Mouse (Mus musculus): ENCODE results near the gene Arsg.

Arsg gene

GRCm38 (mm10) chr11:109494890-109495770 is 22.0 kb downstream of the Arsg start:
- DNase-seq (ENCODE audit: low spot score in 2 of 2), result no peak

DNA sequence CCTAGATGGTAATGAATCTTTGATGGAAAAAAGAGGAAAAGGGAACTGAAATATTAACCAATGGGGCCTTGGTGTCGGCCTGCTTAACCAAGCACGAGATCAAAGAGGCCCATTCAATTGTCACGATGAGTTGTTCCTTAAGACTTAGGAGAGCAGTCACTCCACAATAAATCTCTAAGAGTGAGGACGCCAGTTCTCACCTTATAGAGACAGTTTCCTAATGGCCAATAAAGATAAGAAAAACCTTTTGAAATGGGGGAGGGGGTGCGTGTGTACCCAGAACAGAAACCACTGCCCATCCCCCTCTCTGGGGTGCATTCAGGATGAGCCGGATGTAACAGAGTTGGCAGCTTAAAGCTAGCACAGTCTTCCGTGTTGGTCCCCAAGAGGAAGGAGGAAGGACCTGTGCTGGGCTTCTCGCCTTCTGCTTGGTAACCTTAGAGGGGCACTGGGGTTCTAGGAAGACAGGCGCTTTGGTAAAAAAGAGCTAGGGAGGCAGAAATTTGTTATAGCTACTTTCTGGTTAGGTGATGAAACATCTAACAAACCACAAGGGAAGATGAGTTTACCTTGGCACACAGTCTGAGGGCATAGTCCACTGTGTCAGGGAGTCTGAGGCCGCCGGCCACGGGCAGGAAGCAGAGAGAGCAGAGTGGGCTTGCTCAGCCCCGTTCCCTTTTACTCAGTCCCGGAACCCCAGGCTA is 22.7 kb downstream of the Arsg start:
- no peak for DNase-seq (ENCODE audit: low spot score in 2 of 2)

DNA sequence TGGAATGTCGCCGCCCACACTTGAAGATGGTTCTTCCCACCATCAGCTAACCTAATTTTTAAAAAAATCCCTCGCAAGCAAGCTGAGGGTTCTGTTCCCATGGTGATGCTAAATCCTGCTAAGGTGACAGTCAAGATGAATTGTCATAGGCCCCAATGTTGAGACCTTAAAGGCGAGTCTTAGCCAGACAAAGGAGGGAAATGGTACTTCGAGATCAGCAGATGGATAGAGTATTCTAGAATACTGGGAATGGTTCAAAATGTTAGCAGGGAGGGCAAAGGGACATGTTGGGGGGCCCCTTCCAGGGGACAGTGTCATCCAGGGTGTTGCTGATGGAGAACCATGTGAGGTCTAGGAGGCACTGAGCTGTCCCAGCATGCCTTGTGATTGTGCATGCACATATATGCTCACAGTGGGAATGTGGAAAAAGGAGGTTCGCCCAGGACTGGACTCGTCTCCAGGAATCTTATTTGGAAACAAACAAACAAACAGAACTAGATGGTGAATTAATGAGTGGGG is 23.4 kb downstream of the Arsg start:
- no peak for DNase-seq (ENCODE audit: low spot score in 2 of 2)

DNA sequence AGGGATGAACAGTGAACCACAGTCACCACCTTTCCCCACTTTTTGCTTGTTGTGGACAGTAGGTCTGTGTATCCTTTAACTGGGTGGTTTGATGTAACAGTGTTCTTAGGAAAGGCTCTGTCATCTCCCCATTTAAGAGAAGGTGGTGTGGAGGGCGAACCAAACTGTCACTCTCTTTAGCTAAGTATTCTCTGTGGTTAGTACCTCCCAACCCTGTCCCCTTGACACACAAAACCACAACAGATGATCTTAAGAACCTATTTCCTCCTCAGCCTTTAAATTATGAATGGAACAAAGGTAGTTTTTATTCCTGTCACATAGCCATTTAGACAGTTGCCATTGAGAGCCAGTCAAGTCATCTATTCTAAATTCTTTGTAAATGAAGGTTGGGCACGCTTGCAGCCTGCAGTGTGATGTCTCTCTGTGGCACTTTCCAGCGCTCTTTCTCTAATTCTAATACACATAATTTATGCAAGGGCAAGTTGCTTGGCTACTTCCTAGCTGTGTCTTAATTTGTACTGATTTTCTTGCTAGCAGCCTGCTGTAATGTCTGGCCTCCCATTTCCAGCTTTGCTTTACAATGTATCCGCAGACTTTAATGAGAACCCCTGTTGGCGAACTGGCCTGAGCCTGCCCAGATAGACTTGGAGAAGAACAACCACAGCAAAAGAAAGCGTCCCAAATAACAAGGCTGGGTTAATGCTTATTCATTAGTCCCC is 24.0 kb downstream of the Arsg start:
- DNase-seq (ENCODE audit: low spot score in 2 of 2), result no peak

- no peak for DNase-seq (ENCODE audit: low spot score in 2 of 2)
These were observed 24.8 kb downstream of the Arsg start for GRCm38 (mm10) chr11:109497990-109498389.

DNA sequence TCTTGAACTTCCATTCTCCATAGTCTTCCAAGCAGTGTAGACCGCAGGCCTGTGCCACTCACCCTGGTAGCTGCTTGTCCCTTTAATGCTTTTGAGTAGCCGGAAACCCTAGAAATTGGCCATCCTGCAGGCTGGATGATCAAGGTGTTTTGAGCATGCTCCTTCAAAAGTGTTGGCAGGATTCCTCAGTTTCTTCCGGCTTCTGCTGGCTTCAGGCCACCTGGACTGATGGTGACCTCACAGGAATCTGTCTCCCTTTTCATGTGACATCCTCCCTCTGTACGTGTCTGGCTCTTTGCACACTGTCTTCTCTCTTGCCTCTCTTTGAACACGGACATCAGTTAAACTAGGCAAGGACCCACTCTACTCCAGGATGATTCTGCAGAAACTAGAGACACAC is 27.0 kb downstream of the Arsg start:
- DNase-seq (ENCODE audit: low spot score in 2 of 2), result no peak

- peak in 1 of 2 experiments; percentile 25 for DNase-seq (ENCODE audit: low spot score in 2 of 2)
These were observed 31.8 kb downstream of the Arsg start for GRCm38 (mm10) chr11:109504977-109505376.

DNA sequence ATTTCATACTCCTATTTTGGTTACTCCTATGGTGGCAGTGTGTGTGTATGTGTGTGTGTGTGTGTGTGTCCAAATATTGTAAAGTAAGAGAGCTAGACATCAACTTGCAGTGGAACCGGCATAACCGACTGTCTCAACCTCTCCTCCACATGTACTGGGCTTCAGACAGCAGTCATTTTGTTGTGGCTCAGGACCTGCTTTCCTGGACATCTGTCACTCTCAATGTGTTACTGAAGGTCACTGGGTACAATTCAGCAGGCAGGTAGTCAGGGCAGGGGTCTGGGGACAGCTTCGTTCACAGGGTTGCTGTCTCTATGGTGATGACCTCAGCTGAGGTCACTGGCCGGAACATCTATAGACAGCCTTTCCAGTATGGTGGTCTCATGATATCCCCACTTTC is 32.6 kb downstream of the Arsg start:
- no peak for DNase-seq (ENCODE audit: low spot score in 2 of 2)

GRCm38 (mm10) chr11:109507068-109507467 is 33.9 kb downstream of the Arsg start:
- no peak for DNase-seq (ENCODE audit: low spot score in 2 of 2)

- DNase-seq (ENCODE audit: low spot score in 2 of 2), result no peak
These were observed 40.0 kb downstream of the Arsg start for GRCm38 (mm10) chr11:109512995-109513675.

- no peak for DNase-seq (ENCODE audit: low spot score in 2 of 2)
These were observed 41.0 kb downstream of the Arsg start for GRCm38 (mm10) chr11:109514064-109514612.

DNA sequence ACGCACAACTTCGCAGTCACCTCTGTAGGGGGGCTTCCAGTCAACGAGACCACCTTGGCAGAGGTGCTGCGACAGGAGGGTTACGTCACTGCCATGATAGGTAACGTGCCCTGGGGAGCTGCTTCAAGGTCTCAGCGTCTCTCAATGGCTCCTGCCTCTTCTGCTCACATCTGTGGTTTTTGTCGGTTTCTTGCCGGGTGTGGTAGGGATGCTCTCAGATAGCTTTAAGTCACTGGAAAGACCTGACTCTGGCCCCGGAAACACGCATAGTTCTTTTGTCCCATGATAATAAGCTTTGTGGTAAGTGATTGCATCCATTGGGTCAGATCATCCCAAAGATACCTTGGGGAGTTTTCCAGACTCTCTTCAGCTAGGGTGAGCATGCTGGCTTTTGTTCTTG is 44.2 kb downstream of the Arsg start:
- no peak for DNase-seq (ENCODE audit: low spot score in 2 of 2)

DNA sequence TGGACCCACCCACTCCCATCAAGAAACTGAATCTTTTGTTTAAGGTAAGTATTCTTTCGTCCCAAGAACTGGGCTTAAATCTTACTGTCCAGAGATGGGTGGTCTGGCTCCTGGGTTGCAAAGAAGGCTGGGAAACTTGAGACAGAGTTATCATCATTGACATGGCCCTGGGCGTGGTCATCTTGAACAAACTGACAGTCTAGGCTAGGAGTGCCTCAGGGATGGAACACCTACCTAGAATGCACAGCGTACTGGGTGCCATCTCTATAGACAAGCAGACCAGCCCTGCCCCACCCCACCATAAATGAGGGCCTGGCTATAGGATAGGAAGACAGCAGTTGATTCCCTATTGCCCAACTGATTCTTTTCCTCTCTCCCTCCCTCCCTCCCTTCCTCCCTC is 44.6 kb downstream of the Arsg start:
- no peak for DNase-seq (ENCODE audit: low spot score in 2 of 2)

GRCm38 (mm10) chr11:109520958-109521357 is 47.8 kb downstream of the Arsg start:
- DNase-seq (ENCODE audit: low spot score in 2 of 2), result no peak

DNA sequence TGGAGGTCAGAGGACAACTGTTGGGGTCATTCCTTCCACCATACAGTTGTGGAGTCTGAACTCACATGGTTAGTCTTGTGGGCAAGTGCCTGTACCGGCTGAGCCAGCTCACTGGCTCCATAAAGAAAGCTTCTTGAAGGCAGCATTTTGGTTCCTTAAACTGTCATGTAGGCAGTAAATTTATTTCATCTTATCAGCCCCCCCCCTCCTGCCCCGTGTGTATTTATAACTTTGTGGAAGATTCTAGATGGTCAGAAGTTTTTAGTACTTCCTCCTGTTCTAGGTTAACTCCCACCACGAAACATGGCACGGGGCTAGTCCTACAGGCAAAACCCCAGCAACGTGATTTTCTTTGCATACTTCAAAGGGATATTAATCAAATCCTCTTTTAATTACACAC is 51.7 kb downstream of the Arsg start:
- DNase-seq (ENCODE audit: low spot score in 2 of 2), result no peak

DNA sequence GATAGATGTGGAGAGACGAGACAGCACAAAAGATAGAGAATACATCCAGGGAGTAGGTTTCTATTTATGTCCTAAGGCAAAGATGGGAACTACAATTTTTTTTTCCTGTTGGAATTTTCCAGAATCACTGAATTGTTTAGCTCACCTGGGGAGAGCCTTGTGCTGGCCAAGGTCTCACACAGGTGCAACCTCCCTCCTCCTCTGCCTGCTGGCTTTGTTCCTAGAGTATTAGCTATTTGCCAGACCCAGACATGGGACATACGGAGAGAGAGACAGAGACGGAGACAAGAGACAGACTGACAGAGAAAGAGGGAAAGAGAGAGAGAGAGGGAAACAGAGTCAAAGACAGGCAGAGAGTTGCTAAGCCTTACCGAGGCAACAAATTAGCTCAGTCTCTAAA is 52.4 kb downstream of the Arsg start:
- no peak for DNase-seq (ENCODE audit: low spot score in 2 of 2)

DNA sequence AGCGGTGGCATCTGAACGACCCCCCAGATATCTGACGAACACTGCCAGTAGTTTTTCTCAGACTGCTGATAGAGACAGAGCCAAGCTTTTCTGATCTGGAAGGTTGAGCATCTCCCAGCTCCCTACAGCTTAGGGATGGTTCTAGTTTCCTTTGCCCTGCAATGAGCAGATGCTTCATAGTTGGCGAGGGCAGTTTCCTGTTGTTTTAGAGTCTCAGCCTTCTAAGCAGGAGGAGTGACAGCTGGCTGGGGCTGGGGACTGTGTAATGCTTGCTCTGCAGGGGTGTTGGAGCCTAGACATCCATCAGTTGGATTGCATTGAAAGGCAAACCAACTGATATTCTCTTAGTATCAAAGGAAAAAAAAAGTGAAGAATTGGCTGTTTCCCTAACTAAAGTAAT is 56.9 kb downstream of the Arsg start:
- no peak for DNase-seq (ENCODE audit: low spot score in 2 of 2)

DNA sequence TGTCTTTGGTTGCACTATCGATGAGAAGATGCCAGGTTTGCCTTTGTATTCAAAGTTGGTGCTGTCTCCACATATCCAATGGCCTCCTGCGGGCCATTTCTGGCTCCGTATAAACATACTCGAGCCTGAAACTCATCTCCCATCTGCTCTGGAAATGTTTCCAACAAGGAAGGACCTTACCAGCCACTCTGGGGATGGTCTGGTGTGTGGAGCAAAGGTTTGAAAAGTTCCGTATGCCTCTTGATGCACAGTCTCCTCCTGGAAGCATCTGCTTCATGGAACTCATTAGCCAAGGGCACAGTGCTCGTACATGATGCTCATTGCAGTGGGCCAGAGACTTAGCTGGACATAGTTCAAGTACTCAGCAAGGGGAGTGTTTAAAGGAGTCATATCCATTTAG is 62.8 kb downstream of the Arsg start:
- no peak for DNase-seq (ENCODE audit: low spot score in 2 of 2)

GRCm38 (mm10) chr11:109536939-109537338 is 63.8 kb downstream of the Arsg start:
- no peak for DNase-seq (ENCODE audit: low spot score in 2 of 2)

- no peak for DNase-seq (ENCODE audit: low spot score in 2 of 2)
These were observed 66.1 kb downstream of the Arsg start for GRCm38 (mm10) chr11:109539290-109539689.

DNA sequence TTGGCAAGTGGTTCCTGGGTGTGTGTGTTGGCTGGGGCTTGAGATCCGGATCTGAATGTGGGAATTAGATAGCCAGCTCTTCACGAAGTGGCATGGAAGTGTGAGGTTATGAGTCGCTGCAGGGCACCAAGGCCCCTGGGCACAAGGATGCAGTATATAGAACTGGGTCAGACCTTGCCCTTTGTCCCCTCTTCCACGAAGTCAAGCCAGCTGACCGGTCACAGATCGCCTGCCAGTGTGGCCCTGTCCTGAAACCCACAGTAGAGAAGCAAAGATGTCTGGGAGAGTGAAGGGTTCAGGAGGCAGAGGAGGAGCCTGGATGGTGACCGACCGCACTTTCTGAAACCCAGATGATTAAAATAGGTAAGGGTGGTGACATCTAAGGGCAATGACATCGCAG is 70.3 kb downstream of the Arsg start:
- no peak for DNase-seq (ENCODE audit: low spot score in 2 of 2)
